Mouse (Mus musculus): ENCODE results near the gene Foxa2.

DNA sequence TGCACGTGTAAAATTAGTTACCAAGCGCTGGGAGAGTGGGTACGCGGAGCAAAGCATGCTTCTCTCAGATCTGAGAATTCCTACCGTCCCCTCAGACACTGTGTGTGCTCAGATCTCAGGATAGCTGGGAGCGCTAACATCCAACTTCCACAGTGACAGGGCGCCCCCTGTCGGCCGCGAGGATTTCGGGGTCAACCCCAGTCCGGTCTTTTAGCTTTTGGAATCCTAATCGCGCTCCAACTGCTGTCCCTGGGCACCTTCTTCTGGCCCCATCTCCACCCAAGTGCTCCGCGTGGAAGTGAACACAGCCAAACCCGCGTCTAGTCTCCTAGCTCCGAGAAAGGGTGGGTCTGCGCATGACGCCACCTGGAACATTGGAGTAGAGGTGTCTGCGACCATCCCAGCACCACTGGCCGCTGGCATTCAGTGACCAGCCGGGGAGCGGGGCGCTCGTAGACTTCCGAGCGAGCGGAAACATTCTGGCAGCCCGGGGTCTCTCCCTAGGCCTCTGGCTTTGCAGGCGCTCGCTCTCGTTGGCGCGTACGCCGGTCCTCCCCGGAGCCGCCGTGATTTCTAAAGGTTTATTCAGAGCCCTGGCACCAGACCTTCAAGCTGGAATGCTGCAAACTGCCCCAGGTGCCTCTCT is 1.8 kb upstream of the Foxa2 start:
- TF ChIP-seq CTCF (IDR thresholded peaks at IDR 0.05; ENCODE audit: extremely low read depth, insufficient read length, insufficient replicate concordance, low read depth, low read length) (peak; percentile 85), POLR2A (IDR thresholded peaks at IDR 0.05; ENCODE audit: low read depth, low read length) (no peak)

All from small intestine, adult 2 months (tissue).